Mouse (Mus musculus) neural tube, embryonic 15.5 days (tissue): ENCODE measurements around the gene Usp21. TPM values are rescaled to one million over a fixed set of nuclear protein-coding genes. Genes with fewer than 3 reads are reported as not detected.
"Not testable (repeated sequence)": the region's sequence is repeated elsewhere in the genome, so short reads cannot be mapped to it uniquely, and the experiment has no call there.

Experiments
- ATAC-seq: fragments of 200-750 bp; cut with Nextera tagmentation; 2 replicates; pipeline ENCODE4 v1.8.0; 2017; ENCODE audit warnings: mild to moderate bottlenecking, moderate TSS enrichment, moderate library complexity; ENCODE audit not compliant: low FRiP score
- H3K27ac ChIP-seq: fragments of 300-500 bp; sonication (generic); replicated peaks from 2 replicates; pipeline ENCODE4 v1.5.1; 2015; ENCODE audit warnings: mild to moderate bottlenecking, inconsistent platforms
- H3K27me3 ChIP-seq: fragments of 300-500 bp; sonication (generic); replicated peaks from 2 replicates; pipeline ENCODE4 v1.6.1; 2015; ENCODE audit warnings: inconsistent platforms
- H3K36me3 ChIP-seq: fragments of 300-500 bp; sonication (generic); 2 replicates; pipeline ENCODE4 v1.6.1; 2015; ENCODE audit warnings: inconsistent platforms
- H3K4me1 ChIP-seq: fragments of 300-500 bp; sonication (generic); 2 replicates; pipeline ENCODE4 v1.6.1; 2015; ENCODE audit warnings: inconsistent platforms
- H3K4me2 ChIP-seq: fragments of 300-500 bp; sonication (generic); 2 replicates; pipeline ENCODE4 v1.6.1; 2015; ENCODE audit warnings: inconsistent platforms, mild to moderate bottlenecking, moderate library complexity
- H3K4me3 ChIP-seq: fragments of 300-500 bp; sonication (generic); replicated peaks from 2 replicates; pipeline ENCODE4 v1.5.1; 2015; ENCODE audit warnings: mild to moderate bottlenecking, inconsistent platforms
- H3K9ac ChIP-seq: fragments of 300-500 bp; sonication (generic); replicated peaks from 2 replicates; pipeline ENCODE4 v1.6.1; 2015; ENCODE audit warnings: mild to moderate bottlenecking, inconsistent platforms
- H3K9me3 ChIP-seq: fragments of 300-500 bp; sonication (generic); replicated peaks from 2 replicates; pipeline ENCODE4 v1.6.1; 2016; ENCODE audit warnings: inconsistent platforms
- WGBS: fragments of 180-500 bp; shearing (Covaris S2); methylation state at CpG from one replicate; pipeline ENCODE4 v1.1.7; 2015; ENCODE audit warnings: mixed read lengths; 5-methylcytosine and 5-hydroxymethylcytosine counted together
- polyA plus RNA-seq: library from polyadenylated mRNA; unstranded; fragments of >200 nt; fragmentation: Nextera tagmentation; extraction: Ambion mirVana; gene quantifications from 2 replicates; pipeline ENCODE4 v1.2.1, GENCODE M21; 2015

The Usp21 gene
- polyA plus RNA-seq, 1 experiment from 2014 or later, result 91.6 TPM

- Histone ChIP-seq H3K27ac (no peak overlapping the region), H3K4me1 (peaks cover 60% of the 10 kb centered on the region), H3K36me3 (peaks cover 5% of the 10 kb centered on the region; the same call in 1 of the 2 replicates), H3K4me2 (peak overlapping the region; percentile 78; the same call in 1 of the 2 replicates), H3K4me3 (no peak overlapping the region), H3K27me3 (no peaks in the 10 kb centered on the region), H3K9me3 (no peaks in the 10 kb centered on the region), H3K9ac (no peak overlapping the region)
- ATAC-seq, result no peak
- WGBS, result 54% methylated on average over 3 of the region's 3 CpGs
Observed at GRCm38 (mm10) chr1:171248386-171249226, 39.2 kb downstream of the Usp21 start.

GRCm38 (mm10) chr1:171247916-171248315 lies 39.9 kb downstream of the Usp21 start:
- H3K9ac ChIP-seq, result peak overlapping the region; percentile 45; the same call in 1 of the 2 replicates
- H3K36me3 ChIP-seq, result peaks cover 12% of the 10 kb centered on the region
- 28% methylated on average over 4 of the region's 4 CpGs for WGBS
- H3K4me2 ChIP-seq, result peak overlapping the region; percentile 78
- H3K4me3 ChIP-seq, result peak overlapping the region; percentile 77; the same call in 1 of the 2 replicates
- peak overlapping the region; percentile 84; the same call in 1 of the 2 replicates for H3K27ac ChIP-seq
- H3K4me1 ChIP-seq, result peaks cover 60% of the 10 kb centered on the region
- ATAC-seq, result no peak
- no peaks in the 10 kb centered on the region for H3K27me3 ChIP-seq
- no peaks in the 10 kb centered on the region for H3K9me3 ChIP-seq

GRCm38 (mm10) chr1:171247453-171247841 lies 40.3 kb downstream of the Usp21 start:
- peak overlapping the region; percentile 77 for H3K4me3 ChIP-seq
- H3K4me1 ChIP-seq, result peaks cover 56% of the 10 kb centered on the region
- H3K4me2 ChIP-seq, result peak overlapping the region; percentile 78
- H3K9ac ChIP-seq, result peak overlapping the region; percentile 45
- WGBS, result 11% methylated on average over 13 of the region's 13 CpGs
- H3K27ac ChIP-seq, result peak overlapping the region; percentile 84
- ATAC-seq, result peak; percentile 11
- no peaks in the 10 kb centered on the region for H3K27me3 ChIP-seq
- no peaks in the 10 kb centered on the region for H3K9me3 ChIP-seq
- H3K36me3 ChIP-seq, result peaks cover 16% of the 10 kb centered on the region

GRCm38 (mm10) chr1:171246709-171247452 lies 40.9 kb downstream of the Usp21 start:
- Histone ChIP-seq H3K9me3 (no peaks in the 10 kb centered on the region), H3K27me3 (no peaks in the 10 kb centered on the region), H3K9ac (peak overlapping the region; percentile 88), H3K4me1 (peaks cover 50% of the 10 kb centered on the region), H3K27ac (peak overlapping the region; percentile 84), H3K4me2 (peak overlapping the region; percentile 78), H3K36me3 (peaks cover 22% of the 10 kb centered on the region), H3K4me3 (peak overlapping the region; percentile 77)
- peak; percentile 95 for ATAC-seq
- WGBS, result under 1% methylated on average over 41 of the region's 41 CpGs

- H3K27ac ChIP-seq, result no peak overlapping the region
- H3K4me3 ChIP-seq, result no peak overlapping the region
- H3K4me2 ChIP-seq, result peak overlapping the region; percentile 78
- WGBS, result 95% methylated on average over 8 of the region's 8 CpGs
- no peaks in the 10 kb centered on the region for H3K9me3 ChIP-seq
- no peak overlapping the region for H3K9ac ChIP-seq
- H3K36me3 ChIP-seq, result peaks cover 35% of the 10 kb centered on the region
- no peak for ATAC-seq
- peaks cover 35% of the 10 kb centered on the region for H3K4me1 ChIP-seq
- no peaks in the 10 kb centered on the region for H3K27me3 ChIP-seq
Observed at GRCm38 (mm10) chr1:171245353-171245752, 42.4 kb downstream of the Usp21 start.

- H3K27ac ChIP-seq, H3K9ac ChIP-seq, ATAC-seq, H3K4me2 ChIP-seq, H3K27me3 ChIP-seq, H3K9me3 ChIP-seq, H3K4me3 ChIP-seq: not testable (repeated sequence)
- peaks cover 20% of the 10 kb centered on the region for H3K4me1 ChIP-seq
- 87% methylated on average over 12 of the region's 12 CpGs for WGBS
- H3K36me3 ChIP-seq, result peaks cover 66% of the 10 kb centered on the region
Observed at GRCm38 (mm10) chr1:171241952-171242351, 45.8 kb downstream of the Usp21 start.

- no peaks in the 10 kb centered on the region for H3K9me3 ChIP-seq
- H3K4me2 ChIP-seq, result no peak overlapping the region
- H3K4me1 ChIP-seq, result peaks cover 14% of the 10 kb centered on the region
- H3K4me3 ChIP-seq, result no peak overlapping the region
- no peak overlapping the region for H3K27ac ChIP-seq
- no peaks in the 10 kb centered on the region for H3K27me3 ChIP-seq
- 95% methylated on average over 10 of the region's 10 CpGs for WGBS
- no peak for ATAC-seq
- H3K9ac ChIP-seq, result no peak overlapping the region
- peaks cover 74% of the 10 kb centered on the region for H3K36me3 ChIP-seq
Observed at GRCm38 (mm10) chr1:171240911-171241310, 46.9 kb downstream of the Usp21 start.

GRCm38 (mm10) chr1:171239992-171240744 lies 47.6 kb downstream of the Usp21 start:
- no peak overlapping the region for H3K4me2 ChIP-seq
- H3K36me3 ChIP-seq, result peaks cover 82% of the 10 kb centered on the region
- H3K4me3 ChIP-seq, result no peak overlapping the region
- no peak overlapping the region for H3K27ac ChIP-seq
- H3K27me3 ChIP-seq, result no peaks in the 10 kb centered on the region
- no peaks in the 10 kb centered on the region for H3K9me3 ChIP-seq
- WGBS, result 86% methylated on average over 15 of the region's 15 CpGs
- ATAC-seq, result no peak
- no peak overlapping the region for H3K9ac ChIP-seq
- H3K4me1 ChIP-seq, result peaks cover 8% of the 10 kb centered on the region; the same call in 1 of the 2 replicates

GRCm38 (mm10) chr1:171238463-171238862 lies 49.3 kb downstream of the Usp21 start:
- Histone ChIP-seq H3K4me3 (no peak overlapping the region), H3K27ac (no peak overlapping the region), H3K4me2 (no peak overlapping the region), H3K9me3 (no peaks in the 10 kb centered on the region), H3K4me1 (peaks cover 2% of the 10 kb centered on the region; the same call in 1 of the 2 replicates), H3K9ac (no peak overlapping the region), H3K27me3 (no peaks in the 10 kb centered on the region), H3K36me3 (peaks cover 92% of the 10 kb centered on the region)
- ATAC-seq, result no peak
- WGBS, result 76% methylated on average over 14 of the region's 14 CpGs

GRCm38 (mm10) chr1:171237438-171237837 lies 50.4 kb downstream of the Usp21 start:
- no peak overlapping the region for H3K27ac ChIP-seq
- no peak for ATAC-seq
- H3K27me3 ChIP-seq, result no peaks in the 10 kb centered on the region
- H3K4me1 ChIP-seq, result peaks cover 2% of the 10 kb centered on the region; the same call in 1 of the 2 replicates
- no peak overlapping the region for H3K9ac ChIP-seq
- H3K4me2 ChIP-seq, result no peak overlapping the region
- H3K4me3 ChIP-seq, result no peak overlapping the region
- peaks cover 83% of the 10 kb centered on the region for H3K36me3 ChIP-seq
- WGBS, result 93% methylated on average over 6 of the region's 6 CpGs
- no peaks in the 10 kb centered on the region for H3K9me3 ChIP-seq

GRCm38 (mm10) chr1:171235791-171236190 lies 52.0 kb downstream of the Usp21 start:
- no peak overlapping the region for H3K27ac ChIP-seq
- H3K9ac ChIP-seq, result no peak overlapping the region
- no peaks in the 10 kb centered on the region for H3K9me3 ChIP-seq
- peaks cover 67% of the 10 kb centered on the region for H3K36me3 ChIP-seq
- no peak overlapping the region for H3K4me2 ChIP-seq
- H3K4me3 ChIP-seq, result no peak overlapping the region
- WGBS, result 94% methylated on average over 4 of the region's 4 CpGs
- ATAC-seq, result no peak
- H3K27me3 ChIP-seq, result no peaks in the 10 kb centered on the region
- H3K4me1 ChIP-seq, result peaks cover 2% of the 10 kb centered on the region; the same call in 1 of the 2 replicates
